Mouse (Mus musculus): Measurements from ENCODE around the gene Prelid3b. TPM values are rescaled to one million over a fixed set of nuclear protein-coding genes. Genes with fewer than 3 reads are reported as not detected.

Prelid3b gene
- polyA plus RNA-seq, 1 experiment = 48.1 TPM

GRCm38 (mm10) chr2:174445018-174445417 lies 27.9 kb downstream of the Prelid3b start:
- 85% methylated on average over 6 of the region's 6 CpGs for WGBS
- Histone ChIP-seq H3K27me3 (replicated peaks; ENCODE audit: control insufficient read depth, insufficient read depth, low read length) (no peaks in the 10 kb centered on the region), H3K4me1 (ENCODE audit: control insufficient read depth, insufficient read depth, low read length) (no peaks in the 10 kb centered on the region), H3K27ac (ENCODE audit: insufficient read depth, low read depth, low read length) (no peak overlapping the region), H3K36me3 (ENCODE audit: control insufficient read depth, insufficient read depth, low read length) (no peaks in the 10 kb centered on the region), H3K4me3 (ENCODE audit: insufficient read depth, low read depth, low read length) (no peak overlapping the region)
- TF ChIP-seq CTCF (conservative IDR thresholded peaks at IDR 0.05; ENCODE audit: insufficient read depth, insufficient read length, low read depth, low read length) = no peak
- TF ChIP-seq POLR2A (IDR thresholded peaks at IDR 0.05; ENCODE audit: low read depth, low read length) = no peak
- no peak for DNase-seq

GRCm38 (mm10) chr2:174444359-174444758 lies 28.5 kb downstream of the Prelid3b start:
- no peak for TF ChIP-seq POLR2A (IDR thresholded peaks at IDR 0.05; ENCODE audit: low read depth, low read length)
- TF ChIP-seq CTCF (conservative IDR thresholded peaks at IDR 0.05; ENCODE audit: insufficient read depth, insufficient read length, low read depth, low read length) = no peak
- DNase-seq = no peak
- Histone ChIP-seq H3K27me3 (replicated peaks; ENCODE audit: control insufficient read depth, insufficient read depth, low read length) (no peaks in the 10 kb centered on the region), H3K4me3 (ENCODE audit: insufficient read depth, low read depth, low read length) (no peak overlapping the region), H3K27ac (ENCODE audit: insufficient read depth, low read depth, low read length) (no peak overlapping the region), H3K4me1 (ENCODE audit: control insufficient read depth, insufficient read depth, low read length) (no peaks in the 10 kb centered on the region), H3K36me3 (ENCODE audit: control insufficient read depth, insufficient read depth, low read length) (no peaks in the 10 kb centered on the region)
- 89% methylated on average over 7 of the region's 7 CpGs for WGBS

GRCm38 (mm10) chr2:174443046-174443445 lies 29.8 kb downstream of the Prelid3b start:
- no peaks in the 10 kb centered on the region; the same call in 1 of the 2 replicates for H3K4me1 ChIP-seq (ENCODE audit: control insufficient read depth, insufficient read depth, low read length)
- WGBS = 62% methylated on average over 2 of the region's 2 CpGs
- DNase-seq = no peak
- no peak overlapping the region for H3K27ac ChIP-seq (ENCODE audit: insufficient read depth, low read depth, low read length)
- H3K4me3 ChIP-seq (ENCODE audit: insufficient read depth, low read depth, low read length) = no peak overlapping the region
- TF ChIP-seq CTCF (conservative IDR thresholded peaks at IDR 0.05; ENCODE audit: insufficient read depth, insufficient read length, low read depth, low read length) (no peak), POLR2A (IDR thresholded peaks at IDR 0.05; ENCODE audit: low read depth, low read length) (no peak)
- no peaks in the 10 kb centered on the region for H3K27me3 ChIP-seq (replicated peaks; ENCODE audit: control insufficient read depth, insufficient read depth, low read length)
- no peaks in the 10 kb centered on the region for H3K36me3 ChIP-seq (ENCODE audit: control insufficient read depth, insufficient read depth, low read length)

GRCm38 (mm10) chr2:174442460-174442859 lies 30.4 kb downstream of the Prelid3b start:
- H3K27me3 ChIP-seq (replicated peaks; ENCODE audit: control insufficient read depth, insufficient read depth, low read length) = no peaks in the 10 kb centered on the region
- 58% methylated on average over 9 of the region's 9 CpGs for WGBS
- H3K4me1 ChIP-seq (ENCODE audit: control insufficient read depth, insufficient read depth, low read length) = no peaks in the 10 kb centered on the region; the same call in 1 of the 2 replicates
- no peak for DNase-seq
- no peak overlapping the region for H3K4me3 ChIP-seq (ENCODE audit: insufficient read depth, low read depth, low read length)
- TF ChIP-seq POLR2A (IDR thresholded peaks at IDR 0.05; ENCODE audit: low read depth, low read length) (no peak), CTCF (conservative IDR thresholded peaks at IDR 0.05; ENCODE audit: insufficient read depth, insufficient read length, low read depth, low read length) (no peak)
- no peaks in the 10 kb centered on the region for H3K36me3 ChIP-seq (ENCODE audit: control insufficient read depth, insufficient read depth, low read length)
- H3K27ac ChIP-seq (ENCODE audit: insufficient read depth, low read depth, low read length) = no peak overlapping the region

GRCm38 (mm10) chr2:174441898-174442297 lies 31.0 kb downstream of the Prelid3b start:
- 60% methylated on average over 4 of the region's 4 CpGs for WGBS
- Histone ChIP-seq H3K27ac (ENCODE audit: insufficient read depth, low read depth, low read length) (no peak overlapping the region), H3K4me3 (ENCODE audit: insufficient read depth, low read depth, low read length) (no peak overlapping the region), H3K27me3 (replicated peaks; ENCODE audit: control insufficient read depth, insufficient read depth, low read length) (no peaks in the 10 kb centered on the region), H3K4me1 (ENCODE audit: control insufficient read depth, insufficient read depth, low read length) (no peaks in the 10 kb centered on the region; the same call in 1 of the 2 replicates), H3K36me3 (ENCODE audit: control insufficient read depth, insufficient read depth, low read length) (no peaks in the 10 kb centered on the region)
- no peak for DNase-seq
- no peak for TF ChIP-seq POLR2A (IDR thresholded peaks at IDR 0.05; ENCODE audit: low read depth, low read length)

- TF ChIP-seq CTCF (conservative IDR thresholded peaks at IDR 0.05; ENCODE audit: insufficient read depth, insufficient read length, low read depth, low read length) = no peak
- no peak for TF ChIP-seq POLR2A (IDR thresholded peaks at IDR 0.05; ENCODE audit: low read depth, low read length)
- Histone ChIP-seq H3K4me3 (ENCODE audit: insufficient read depth, low read depth, low read length) (no peak overlapping the region), H3K36me3 (ENCODE audit: control insufficient read depth, insufficient read depth, low read length) (no peaks in the 10 kb centered on the region), H3K4me1 (ENCODE audit: control insufficient read depth, insufficient read depth, low read length) (no peaks in the 10 kb centered on the region; the same call in 1 of the 2 replicates), H3K27me3 (replicated peaks; ENCODE audit: control insufficient read depth, insufficient read depth, low read length) (no peaks in the 10 kb centered on the region), H3K27ac (ENCODE audit: insufficient read depth, low read depth, low read length) (no peak overlapping the region)
- 86% methylated on average over 9 of the region's 9 CpGs for WGBS
- no peak for DNase-seq
These were observed 32.9 kb downstream of the Prelid3b start for GRCm38 (mm10) chr2:174439961-174440360.

- TF ChIP-seq POLR2A (IDR thresholded peaks at IDR 0.05; ENCODE audit: low read depth, low read length) = no peak
- no peak for TF ChIP-seq CTCF (conservative IDR thresholded peaks at IDR 0.05; ENCODE audit: insufficient read depth, insufficient read length, low read depth, low read length)
- WGBS = 82% methylated on average over 5 of the region's 5 CpGs
- no peak for DNase-seq
- no peak overlapping the region for H3K27ac ChIP-seq (ENCODE audit: insufficient read depth, low read depth, low read length)
- no peaks in the 10 kb centered on the region for H3K27me3 ChIP-seq (replicated peaks; ENCODE audit: control insufficient read depth, insufficient read depth, low read length)
- H3K4me1 ChIP-seq (ENCODE audit: control insufficient read depth, insufficient read depth, low read length) = no peaks in the 10 kb centered on the region; the same call in 1 of the 2 replicates
- no peaks in the 10 kb centered on the region for H3K36me3 ChIP-seq (ENCODE audit: control insufficient read depth, insufficient read depth, low read length)
- H3K4me3 ChIP-seq (ENCODE audit: insufficient read depth, low read depth, low read length) = no peak overlapping the region
These were observed 33.4 kb downstream of the Prelid3b start for GRCm38 (mm10) chr2:174439450-174439838.
